Mouse (Mus musculus) midbrain, embryonic 11.5 days (tissue): ENCODE measurements around the gene Gm45711. TPM values are rescaled to one million over a fixed set of nuclear protein-coding genes. Genes with fewer than 3 reads are reported as not detected.

Experiments used
- ATAC-seq: fragments of 200-750 bp; cut with Nextera tagmentation; 2 replicates; pipeline ENCODE4 v1.8.0; 2017; ENCODE audit warnings: moderate TSS enrichment, moderate library complexity; ENCODE audit not compliant: low FRiP score
- DNase-seq: peaks from one replicate; pipeline ENCODE4 v3.0.0; 2015; ENCODE audit warnings: low spot score; ENCODE audit errors: missing footprints
- H3K27ac ChIP-seq: fragments of 300-500 bp; sonication (generic); 2 replicates; pipeline ENCODE4 v1.5.1; 2014; ENCODE audit warnings: low read depth, low read length
- H3K27me3 ChIP-seq: fragments of 300-500 bp; sonication (generic); 2 replicates; pipeline ENCODE4 v1.6.1; 2014; ENCODE audit warnings: mild to moderate bottlenecking, low read length, moderate library complexity, mixed read lengths; ENCODE audit not compliant: control insufficient read depth, insufficient read depth
- H3K36me3 ChIP-seq: fragments of 300-500 bp; sonication (generic); 2 replicates; pipeline ENCODE4 v1.6.1; 2014; ENCODE audit warnings: mild to moderate bottlenecking, low read length, moderate library complexity, mixed read lengths; ENCODE audit not compliant: control insufficient read depth, insufficient read depth
- H3K4me1 ChIP-seq: fragments of 300-500 bp; sonication (generic); 2 replicates; pipeline ENCODE4 v1.6.1; 2014; ENCODE audit warnings: low read length; ENCODE audit not compliant: control insufficient read depth, insufficient read depth
- H3K4me2 ChIP-seq: fragments of 300-500 bp; sonication (generic); 2 replicates; pipeline ENCODE4 v1.6.1; 2014; ENCODE audit warnings: mild to moderate bottlenecking, moderate library complexity
- H3K4me3 ChIP-seq: fragments of 300-500 bp; sonication (generic); 2 replicates; pipeline ENCODE4 v1.5.1; 2014; ENCODE audit warnings: low read depth, low read length
- H3K9ac ChIP-seq: fragments of 300-500 bp; sonication (generic); 2 replicates; pipeline ENCODE4 v1.6.1; 2014; ENCODE audit warnings: low read length
- H3K9me3 ChIP-seq: fragments of 300-500 bp; sonication (generic); 2 replicates; pipeline ENCODE4 v1.6.1; 2016; ENCODE audit warnings: low read length; ENCODE audit not compliant: control insufficient read depth
- WGBS: fragments of 180-500 bp; shearing (Covaris S2); extraction: QIAGEN DNeasy Blood & Tissue Kit; methylation state at CpG from one replicate; pipeline ENCODE4 v1.1.7; 2014; 5-methylcytosine and 5-hydroxymethylcytosine counted together
- polyA plus RNA-seq: library from polyadenylated mRNA; unstranded; fragments of >200 nt; fragmentation: Nextera tagmentation; extraction: Ambion mirVana; gene quantifications from 2 replicates; pipeline ENCODE4 v1.2.1, GENCODE M21; 2014

Gm45711 gene
- polyA plus RNA-seq, 1 experiment from 2014 or later, result not detected

DNA sequence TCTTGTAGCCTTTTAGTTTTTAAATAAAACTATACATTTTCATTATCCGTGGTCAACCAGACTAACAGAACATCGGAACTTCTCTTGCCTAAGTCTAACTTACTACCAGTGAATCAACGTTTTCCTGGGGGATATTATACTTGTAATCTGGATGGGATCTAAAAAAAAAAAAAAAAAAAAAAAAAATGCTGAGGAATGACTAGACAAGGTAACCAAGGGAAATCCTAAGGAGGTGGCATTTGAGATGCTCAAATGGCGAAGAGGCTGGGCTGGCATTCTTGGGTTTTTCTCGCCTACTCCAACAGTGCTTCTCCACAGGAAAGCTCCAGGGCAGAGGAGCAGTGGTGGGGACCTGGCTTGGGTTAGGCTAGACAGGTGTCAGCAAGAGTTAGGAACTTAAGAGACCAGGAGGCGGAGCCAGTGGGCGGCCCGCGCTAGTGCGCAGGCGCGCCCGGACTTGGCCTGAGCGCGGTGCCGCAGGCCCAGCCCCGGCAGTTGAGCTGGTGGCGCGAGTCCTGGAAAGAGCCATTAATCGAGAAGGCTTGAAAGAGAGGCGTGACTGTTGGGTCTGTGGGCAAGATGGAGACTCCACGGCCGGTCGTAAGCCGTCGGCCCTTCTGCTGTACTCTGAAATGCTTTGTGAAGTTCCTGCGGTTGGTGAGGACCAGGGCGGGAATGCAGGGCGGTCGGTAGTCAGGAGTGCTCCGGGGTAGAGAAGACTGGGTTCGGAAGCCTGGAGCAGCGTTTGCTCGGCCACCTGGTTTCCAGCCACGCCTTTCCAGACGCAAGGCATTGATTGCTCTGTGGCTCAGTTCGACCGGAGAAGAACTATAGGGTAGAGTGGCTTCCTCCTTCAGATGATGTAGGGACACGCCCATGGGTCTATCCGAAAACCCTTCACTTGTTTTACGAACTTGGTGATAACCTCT is 59.2 kb downstream of the Gm45711 start, which contains the start of gene Cklf:
Gene Cklf, plus strand, starts transcription at position 423 of the 929 bp plus-strand sequence.
- Histone ChIP-seq H3K36me3 (no peaks in the 10 kb centered on the region), H3K27ac (no peak within 1 kb of the TSS; the same call in 1 of the 2 replicates), H3K4me2 (peak within 1 kb of the TSS; percentile 77), H3K4me1 (peaks cover 9% of the 10 kb centered on the region; the same call in 1 of the 2 replicates), H3K9ac (peak within 1 kb of the TSS; percentile 84), H3K27me3 (no peaks in the 10 kb centered on the region), H3K9me3 (no peaks in the 10 kb centered on the region), H3K4me3 (peak within 1 kb of the TSS; percentile 59)
- 4% methylated on average over 41 of the region's 41 CpGs for WGBS
- DNase-seq (peak; percentile 100), ATAC-seq (peak; percentile 87)

GRCm38 (mm10) chr8:104249442-104249996 is 60.4 kb downstream of the Gm45711 start:
- no peak for ATAC-seq
- 84% methylated on average over 7 of the region's 7 CpGs for WGBS
- Histone ChIP-seq H3K9ac (no peak overlapping the region), H3K36me3 (peaks cover 3% of the 10 kb centered on the region; the same call in 1 of the 2 replicates), H3K27ac (no peak overlapping the region), H3K9me3 (no peaks in the 10 kb centered on the region), H3K27me3 (no peaks in the 10 kb centered on the region), H3K4me2 (no peak overlapping the region), H3K4me1 (peaks cover 9% of the 10 kb centered on the region; the same call in 1 of the 2 replicates), H3K4me3 (no peak overlapping the region)
- no peak for DNase-seq

GRCm38 (mm10) chr8:104248276-104248675 is 61.6 kb downstream of the Gm45711 start, which contains the start of gene Tk2:
Gene Tk2 (minus strand): TSS chr8:104248558.
- 0% methylated on average over 28 of the region's 28 CpGs for WGBS
- no peak within 1 kb of the TSS for H3K27ac ChIP-seq
- H3K4me3 ChIP-seq, result peak within 1 kb of the TSS; percentile 80
- H3K4me1 ChIP-seq, result peaks cover 9% of the 10 kb centered on the region; the same call in 1 of the 2 replicates
- H3K9me3 ChIP-seq, result no peaks in the 10 kb centered on the region
- ATAC-seq, result peak; percentile 87
- no peaks in the 10 kb centered on the region for H3K27me3 ChIP-seq
- DNase-seq, result peak; percentile 98
- H3K36me3 ChIP-seq, result peaks cover 3% of the 10 kb centered on the region; the same call in 1 of the 2 replicates
- peak within 1 kb of the TSS; percentile 86 for H3K9ac ChIP-seq
- H3K4me2 ChIP-seq, result peak within 1 kb of the TSS; percentile 60

DNA sequence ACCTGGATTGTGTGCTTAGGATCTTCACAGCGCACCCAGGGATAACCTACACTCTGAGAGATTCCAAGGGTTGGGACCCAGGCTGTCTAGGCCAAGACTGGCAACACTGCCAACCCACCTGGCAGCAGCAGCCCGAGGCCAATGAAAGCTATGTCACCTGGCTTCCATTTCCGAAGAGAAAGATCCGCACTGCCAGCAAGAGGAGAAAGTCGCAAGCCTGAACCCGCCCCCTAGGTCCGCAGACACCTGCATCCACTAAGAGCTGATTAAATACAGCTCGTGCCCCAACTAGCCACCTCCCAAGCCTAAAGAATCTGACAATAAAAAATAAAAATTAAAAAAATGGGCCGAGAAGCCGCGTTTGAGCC is 62.0 kb downstream of the Gm45711 start:
- Histone ChIP-seq H3K4me1 (peaks cover 9% of the 10 kb centered on the region; the same call in 1 of the 2 replicates), H3K4me2 (peak overlapping the region; percentile 60), H3K4me3 (peak overlapping the region; percentile 80), H3K36me3 (peaks cover 3% of the 10 kb centered on the region; the same call in 1 of the 2 replicates), H3K27me3 (no peaks in the 10 kb centered on the region), H3K9me3 (no peaks in the 10 kb centered on the region), H3K27ac (no peak overlapping the region), H3K9ac (peak overlapping the region; percentile 86)
- ATAC-seq (no peak), DNase-seq (no peak)
- WGBS, result 2% methylated on average over 11 of the region's 11 CpGs

DNA sequence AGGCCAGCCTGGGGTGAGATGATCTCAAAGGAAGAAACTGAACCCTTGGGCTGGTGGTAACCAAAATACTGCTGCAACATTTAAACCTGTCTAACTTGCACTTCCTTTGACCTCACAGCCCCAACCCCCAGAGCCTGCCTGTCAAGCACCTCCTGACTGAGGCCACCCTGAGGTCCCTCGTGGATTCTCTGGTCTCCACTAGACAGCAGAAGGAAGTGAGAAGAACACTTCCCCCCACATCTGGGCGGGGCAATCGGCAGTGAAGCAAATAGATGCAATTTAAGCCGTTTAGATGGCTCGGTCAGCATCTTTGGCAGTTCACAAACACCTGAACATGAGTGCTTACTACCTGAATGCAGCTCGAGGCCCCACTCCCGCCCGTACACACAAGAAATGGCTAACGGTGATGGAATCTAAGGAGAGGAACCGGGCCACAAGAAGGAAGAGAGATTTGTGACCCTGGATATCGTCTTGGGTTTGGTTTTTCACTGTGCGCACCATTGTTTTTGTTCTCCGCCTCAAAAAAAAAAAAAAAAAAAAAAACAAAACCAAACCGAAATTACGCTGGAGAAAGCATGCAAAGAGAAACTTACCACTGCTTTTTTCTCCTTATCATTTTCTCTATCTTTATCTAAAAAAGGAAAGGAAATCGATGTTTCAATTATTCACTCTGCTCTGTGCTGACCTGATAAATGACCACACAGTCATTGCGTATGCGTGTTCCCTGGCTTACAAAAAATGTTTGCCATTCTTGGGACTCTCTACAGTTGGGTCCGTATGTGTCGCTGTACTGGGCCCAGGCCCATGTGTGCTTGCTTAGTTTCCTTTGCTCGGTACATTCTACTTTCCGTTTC is 62.6 kb downstream of the Gm45711 start:
- ATAC-seq (no peak), DNase-seq (no peak)
- Histone ChIP-seq H3K36me3 (peaks cover 3% of the 10 kb centered on the region; the same call in 1 of the 2 replicates), H3K4me2 (peak overlapping the region; percentile 60), H3K9ac (peak overlapping the region; percentile 86), H3K4me3 (peak overlapping the region; percentile 80), H3K4me1 (peaks cover 9% of the 10 kb centered on the region; the same call in 1 of the 2 replicates), H3K27ac (no peak overlapping the region), H3K9me3 (no peaks in the 10 kb centered on the region), H3K27me3 (no peaks in the 10 kb centered on the region)
- WGBS, result 75% methylated on average over 22 of the region's 22 CpGs

DNA sequence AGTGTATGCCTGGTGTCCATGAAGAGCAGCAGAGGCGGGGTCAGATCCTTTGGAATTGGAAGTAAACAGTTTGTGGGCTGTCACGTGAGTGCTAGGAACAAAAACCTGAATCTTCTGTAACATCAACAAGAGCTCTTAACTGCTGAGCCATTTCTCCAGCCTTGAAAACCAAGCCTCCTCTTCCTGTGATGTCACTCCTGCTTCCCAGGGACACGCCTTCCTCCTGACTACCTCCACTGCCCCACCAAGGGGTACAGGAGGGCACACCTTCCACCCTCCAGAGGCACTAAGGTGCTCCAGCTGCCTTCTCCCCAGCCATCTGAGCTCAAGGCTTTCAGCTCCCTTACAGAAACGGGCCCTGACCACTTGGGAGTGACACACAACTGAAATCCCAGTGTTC is 63.3 kb downstream of the Gm45711 start:
- Histone ChIP-seq H3K27me3 (no peaks in the 10 kb centered on the region), H3K4me3 (no peak overlapping the region), H3K36me3 (peaks cover 4% of the 10 kb centered on the region; the same call in 1 of the 2 replicates), H3K27ac (no peak overlapping the region), H3K4me1 (peaks cover 9% of the 10 kb centered on the region; the same call in 1 of the 2 replicates), H3K4me2 (no peak overlapping the region), H3K9me3 (no peaks in the 10 kb centered on the region), H3K9ac (no peak overlapping the region)
- DNase-seq, result no peak
- WGBS, result 86% methylated on average over 4 of the region's 4 CpGs
- no peak for ATAC-seq

GRCm38 (mm10) chr8:104242038-104242644 is 67.7 kb downstream of the Gm45711 start:
- Histone ChIP-seq H3K36me3 (peaks cover 13% of the 10 kb centered on the region), H3K9ac (no peak overlapping the region), H3K4me3 (no peak overlapping the region), H3K4me1 (no peaks in the 10 kb centered on the region), H3K4me2 (no peak overlapping the region), H3K27ac (no peak overlapping the region), H3K9me3 (no peaks in the 10 kb centered on the region), H3K27me3 (no peaks in the 10 kb centered on the region)
- WGBS, result 88% methylated on average over 12 of the region's 12 CpGs
- ATAC-seq, result no peak
- peak; percentile 56 for DNase-seq

DNA sequence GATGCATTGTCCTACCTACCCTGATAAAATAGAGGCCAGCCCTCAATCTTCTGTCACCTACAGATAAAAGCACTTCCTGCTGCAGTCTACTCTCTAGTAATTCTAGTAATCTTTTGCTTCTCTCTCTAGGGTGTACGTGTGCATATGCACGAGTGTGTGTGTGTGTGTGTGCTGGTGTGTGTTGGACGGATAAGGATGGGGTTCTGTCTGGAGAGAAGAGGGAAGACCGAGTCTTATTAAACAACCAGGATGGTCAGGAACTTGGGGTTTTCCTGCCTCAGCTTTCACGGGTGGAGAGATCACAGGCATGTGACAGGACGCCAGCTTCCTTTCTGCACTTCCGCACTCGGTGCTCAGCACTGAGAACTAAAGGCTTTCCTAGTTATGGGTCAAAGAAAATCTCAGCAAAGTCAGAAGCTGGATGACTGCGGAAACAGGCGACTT is 70.4 kb downstream of the Gm45711 start:
- DNase-seq (peak; percentile 44), ATAC-seq (no peak)
- H3K4me3 ChIP-seq, result no peak overlapping the region
- H3K9me3 ChIP-seq, result no peaks in the 10 kb centered on the region
- H3K4me2 ChIP-seq, result no peak overlapping the region
- no peak overlapping the region for H3K27ac ChIP-seq
- 88% methylated on average over 10 of the region's 10 CpGs for WGBS
- H3K9ac ChIP-seq, result no peak overlapping the region
- no peaks in the 10 kb centered on the region for H3K27me3 ChIP-seq
- no peaks in the 10 kb centered on the region for H3K4me1 ChIP-seq
- peaks cover 10% of the 10 kb centered on the region for H3K36me3 ChIP-seq
